Mouse (Mus musculus): ENCODE data around the gene Mdk. TPM values are rescaled to one million over a fixed set of nuclear protein-coding genes. Genes with fewer than 3 reads are reported as not detected.

Gene Mdk
- polyA plus RNA-seq, 2 experiments from 2014 or later, result 1.9 to 3.1 TPM

- no peak for ATAC-seq
Observed at GRCm38 (mm10) chr2:91958701-91959457, 26.8 kb upstream of the Mdk start.

- ATAC-seq, result no peak
Observed at GRCm38 (mm10) chr2:91958049-91958448, 26.0 kb upstream of the Mdk start.

GRCm38 (mm10) chr2:91957096-91957495 lies 25.0 kb upstream of the Mdk start:
- ATAC-seq, result peak; percentile 78

- ATAC-seq, result no peak
Observed at GRCm38 (mm10) chr2:91955875-91956274, 23.8 kb upstream of the Mdk start.

- no peak for ATAC-seq
Observed at GRCm38 (mm10) chr2:91955121-91955591, 23.1 kb upstream of the Mdk start.

- ATAC-seq, result no peak
Observed at GRCm38 (mm10) chr2:91953825-91954224, 21.7 kb upstream of the Mdk start.

- ATAC-seq, result peak; percentile 83
Observed at GRCm38 (mm10) chr2:91950275-91951085, 18.4 kb upstream of the Mdk start.

GRCm38 (mm10) chr2:91949411-91950274 lies 17.5 kb upstream of the Mdk start:
- no peak for ATAC-seq

- no peak for ATAC-seq
Observed at GRCm38 (mm10) chr2:91948792-91949241, 16.7 kb upstream of the Mdk start.

GRCm38 (mm10) chr2:91948151-91948509 lies 16.0 kb upstream of the Mdk start:
- ATAC-seq, result no peak

GRCm38 (mm10) chr2:91947397-91948150 lies 15.5 kb upstream of the Mdk start:
- no peak for ATAC-seq

- no peak for ATAC-seq
Observed at GRCm38 (mm10) chr2:91946836-91947235, 14.7 kb upstream of the Mdk start.

GRCm38 (mm10) chr2:91945483-91945882 lies 13.4 kb upstream of the Mdk start, which contains the start of gene Gm9821:
TSS of gene Gm9821 (plus strand) at chr2:91945703.
- ATAC-seq, result no peak

- ATAC-seq, result peak; percentile 77
Observed at GRCm38 (mm10) chr2:91944170-91944950, 12.3 kb upstream of the Mdk start.

- no peak for ATAC-seq
Observed at GRCm38 (mm10) chr2:91942356-91942755, 10.3 kb upstream of the Mdk start.

- no peak for ATAC-seq
Observed at GRCm38 (mm10) chr2:91939303-91939935, 7.3 kb upstream of the Mdk start.

GRCm38 (mm10) chr2:91936154-91936553 lies 4.1 kb upstream of the Mdk start:
- ATAC-seq, result no peak

GRCm38 (mm10) chr2:91934826-91935525 lies 2.9 kb upstream of the Mdk start:
- no peak for ATAC-seq

GRCm38 (mm10) chr2:91934016-91934415 lies 1.9 kb upstream of the Mdk start:
- ATAC-seq, result no peak

- no peak for ATAC-seq
Observed at GRCm38 (mm10) chr2:91933471-91933870, 1.4 kb upstream of the Mdk start.
